Mouse (Mus musculus): ENCODE measurements around the gene Mylk. TPM values are rescaled to one million over a fixed set of nuclear protein-coding genes. Genes with fewer than 3 reads are reported as not detected.

Gene Mylk
- total RNA-seq, 2 experiments from 2014 or later: 14.5 to 14.9 TPM

DNA sequence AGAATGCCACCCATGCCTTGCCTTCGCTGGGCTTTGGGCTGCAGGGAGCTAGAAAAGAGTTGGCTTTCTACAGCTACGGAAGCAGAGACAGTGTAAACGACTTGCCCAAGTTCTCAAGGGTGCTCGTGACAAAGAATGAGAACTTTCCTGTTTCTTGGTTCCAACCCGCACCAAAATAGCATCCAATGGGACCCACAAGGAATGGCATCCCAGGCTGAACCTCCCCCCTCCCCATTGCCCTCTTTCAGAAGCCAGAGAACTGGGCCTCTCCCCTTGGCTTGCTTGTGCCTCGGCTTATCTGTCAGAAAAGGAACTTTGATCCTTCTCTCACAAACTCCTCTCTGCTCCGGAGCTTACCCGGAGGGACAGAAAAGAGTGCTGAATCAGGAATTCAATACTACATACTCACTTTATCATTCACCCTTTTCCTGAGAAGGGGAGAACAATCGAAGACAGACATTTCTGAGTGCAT is 191.4 kb downstream of the Mylk start:
- intact Hi-C loops (cut with DNase I): no loop called here
- TF ChIP-seq CTCF (IDR thresholded peaks at IDR 0.05): no peak

GRCm38 (mm10) chr16:34937611-34938010 is 192.6 kb downstream of the Mylk start:
- Histone ChIP-seq H3K4me3 (no peak overlapping the region), H3K27ac (no peak overlapping the region)
- TF ChIP-seq CTCF (IDR thresholded peaks at IDR 0.05): no peak
- intact Hi-C loops (cut with DNase I): no loop called here
- no peak for DNase-seq (ENCODE audit: extremely low spot score in 1 of 2, low spot score in 2 of 2)

More for the DNA sequence above, 191.4 kb downstream of the Mylk start:
- no peak for DNase-seq (ENCODE audit: extremely low spot score in 1 of 2, low spot score in 2 of 2)
- Histone ChIP-seq H3K4me3 (no peak overlapping the region), H3K27ac (no peak overlapping the region)

DNA sequence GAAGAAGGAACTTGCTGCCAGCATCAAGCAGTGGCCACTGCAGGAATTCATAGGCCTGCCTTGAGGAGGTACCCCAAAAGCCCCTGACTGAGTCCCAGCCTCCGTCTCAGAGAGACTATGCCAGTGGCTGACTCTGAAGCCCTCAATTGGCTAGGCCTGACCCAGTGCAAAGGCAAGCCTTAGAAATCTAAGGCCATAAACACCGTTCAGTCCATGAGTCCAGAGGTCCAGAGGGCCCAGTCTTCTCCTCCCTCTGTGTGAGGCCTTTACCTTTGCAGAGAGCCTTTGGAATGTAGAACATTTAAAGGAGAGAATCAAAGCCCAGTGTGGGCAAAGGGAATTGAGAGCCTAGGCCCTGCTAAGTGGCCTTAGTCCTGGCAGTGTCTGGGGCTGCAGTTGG is 193.2 kb downstream of the Mylk start:
- intact Hi-C loops (cut with DNase I): no loop called here
- no peak overlapping the region for H3K4me3 ChIP-seq
- TF ChIP-seq CTCF (IDR thresholded peaks at IDR 0.05): no peak

DNA sequence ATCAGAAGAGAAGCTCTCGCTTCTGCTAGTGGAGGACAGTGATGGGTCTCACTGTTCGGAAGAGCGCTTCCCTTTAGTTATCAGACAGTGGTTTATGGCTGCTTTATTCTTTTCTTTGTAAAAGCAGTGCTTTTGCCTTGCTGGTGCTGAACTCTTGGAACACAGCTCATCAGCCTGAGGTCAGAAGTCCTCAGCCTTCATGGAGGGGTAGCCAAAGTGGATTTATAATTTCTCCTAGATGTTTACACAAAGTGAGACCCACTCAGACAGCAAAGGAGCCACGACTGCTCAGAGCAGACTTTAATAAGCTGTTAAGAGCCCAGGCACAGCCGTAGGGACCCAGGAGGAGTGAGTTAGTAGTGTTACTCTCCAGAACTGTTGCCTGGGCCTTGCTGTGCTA is 194.9 kb downstream of the Mylk start:
- intact Hi-C loops (cut with DNase I): no loop called here
- H3K27ac ChIP-seq: no peak overlapping the region
- no peak overlapping the region for H3K4me3 ChIP-seq
- no peak for TF ChIP-seq CTCF (IDR thresholded peaks at IDR 0.05)
- DNase-seq (ENCODE audit: extremely low spot score in 1 of 2, low spot score in 2 of 2): no peak

More for the DNA sequence above, 193.2 kb downstream of the Mylk start:
- no peak overlapping the region for H3K27ac ChIP-seq
- no peak for DNase-seq (ENCODE audit: extremely low spot score in 1 of 2, low spot score in 2 of 2)

GRCm38 (mm10) chr16:34940363-34940762 is 195.4 kb downstream of the Mylk start:
- intact Hi-C loops (cut with DNase I): no loop called here
- TF ChIP-seq CTCF (IDR thresholded peaks at IDR 0.05): no peak
- Histone ChIP-seq H3K27ac (no peak overlapping the region), H3K4me3 (no peak overlapping the region)
- no peak for DNase-seq (ENCODE audit: extremely low spot score in 1 of 2, low spot score in 2 of 2)

GRCm38 (mm10) chr16:34941915-34942314 is 196.9 kb downstream of the Mylk start:
- no peak for DNase-seq (ENCODE audit: extremely low spot score in 1 of 2, low spot score in 2 of 2)
- intact Hi-C loops (cut with DNase I): no loop called here
- no peak for TF ChIP-seq CTCF (IDR thresholded peaks at IDR 0.05)
- Histone ChIP-seq H3K27ac (no peak overlapping the region), H3K4me3 (no peak overlapping the region)

DNA sequence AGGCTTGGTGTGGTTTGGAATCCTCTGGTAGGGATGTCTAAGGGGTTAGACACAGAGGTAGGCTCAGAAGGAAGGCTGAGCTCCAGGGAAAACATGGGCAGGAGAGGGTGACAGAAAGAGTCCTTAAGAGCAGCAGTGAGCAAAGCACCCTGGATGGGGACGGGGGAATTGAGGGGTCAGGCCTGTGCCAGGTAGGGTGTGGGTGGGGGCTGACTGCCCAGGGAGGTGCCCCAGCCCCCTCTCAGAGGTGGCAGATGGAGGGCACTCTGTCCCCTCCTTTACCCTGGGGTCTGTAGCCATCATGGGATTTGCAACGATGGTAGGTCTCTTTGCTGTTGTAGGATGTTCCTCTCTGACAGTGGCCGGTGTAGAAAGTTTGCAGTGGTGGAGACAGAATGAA is 201.3 kb downstream of the Mylk start:
- intact Hi-C loops (cut with DNase I): no loop called here
- TF ChIP-seq CTCF (IDR thresholded peaks at IDR 0.05): no peak
- no peak for DNase-seq (ENCODE audit: extremely low spot score in 1 of 2, low spot score in 2 of 2)
- Histone ChIP-seq H3K27ac (no peak overlapping the region), H3K4me3 (no peak overlapping the region)

- Histone ChIP-seq H3K4me3 (no peak overlapping the region), H3K27ac (no peak overlapping the region)
- DNase-seq (ENCODE audit: extremely low spot score in 1 of 2, low spot score in 2 of 2): no peak
- TF ChIP-seq CTCF (IDR thresholded peaks at IDR 0.05): no peak
- intact Hi-C loops (cut with DNase I): no loop called here
Observed at GRCm38 (mm10) chr16:34950935-34951334, 205.9 kb downstream of the Mylk start.

GRCm38 (mm10) chr16:34952254-34952653 is 207.2 kb downstream of the Mylk start:
- Histone ChIP-seq H3K4me3 (no peak overlapping the region), H3K27ac (no peak overlapping the region)
- intact Hi-C loops (cut with DNase I): no loop called here
- no peak for DNase-seq (ENCODE audit: extremely low spot score in 1 of 2, low spot score in 2 of 2)
- TF ChIP-seq CTCF (IDR thresholded peaks at IDR 0.05): no peak

DNA sequence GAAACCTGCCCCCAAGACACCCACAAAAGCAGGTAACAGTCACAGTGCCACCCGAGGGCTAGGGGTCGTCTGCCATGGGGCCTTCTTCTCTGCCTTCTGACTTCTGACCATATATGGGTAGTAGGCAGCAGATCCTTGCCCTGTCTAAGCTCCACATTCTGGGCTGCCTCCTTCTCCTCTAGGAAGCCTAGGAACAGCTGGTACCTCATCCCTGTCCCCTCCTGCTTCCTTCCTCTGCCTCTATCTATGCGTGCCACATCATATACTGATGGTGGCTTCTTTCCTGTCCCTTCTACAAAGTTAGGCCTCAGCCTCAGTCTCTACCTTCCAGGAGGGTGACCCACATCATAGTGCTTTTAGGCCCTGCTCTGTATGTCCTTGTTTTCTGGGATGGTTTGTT is 207.8 kb downstream of the Mylk start:
- Histone ChIP-seq H3K4me3 (no peak overlapping the region), H3K27ac (no peak overlapping the region)
- DNase-seq (ENCODE audit: extremely low spot score in 1 of 2, low spot score in 2 of 2): no peak
- intact Hi-C loops (cut with DNase I): no loop called here
- TF ChIP-seq CTCF (IDR thresholded peaks at IDR 0.05): no peak

GRCm38 (mm10) chr16:34953501-34953900 is 208.5 kb downstream of the Mylk start:
- TF ChIP-seq CTCF (IDR thresholded peaks at IDR 0.05): no peak
- intact Hi-C loops (cut with DNase I): no loop called here
- DNase-seq (ENCODE audit: extremely low spot score in 1 of 2, low spot score in 2 of 2): no peak
- Histone ChIP-seq H3K4me3 (no peak overlapping the region), H3K27ac (no peak overlapping the region)

GRCm38 (mm10) chr16:34957487-34958230 is 212.6 kb downstream of the Mylk start:
- intact Hi-C loops (cut with DNase I): no loop called here
- peak; percentile 19 for TF ChIP-seq CTCF (IDR thresholded peaks at IDR 0.05)
- DNase-seq (ENCODE audit: extremely low spot score in 1 of 2, low spot score in 2 of 2): no peak

DNA sequence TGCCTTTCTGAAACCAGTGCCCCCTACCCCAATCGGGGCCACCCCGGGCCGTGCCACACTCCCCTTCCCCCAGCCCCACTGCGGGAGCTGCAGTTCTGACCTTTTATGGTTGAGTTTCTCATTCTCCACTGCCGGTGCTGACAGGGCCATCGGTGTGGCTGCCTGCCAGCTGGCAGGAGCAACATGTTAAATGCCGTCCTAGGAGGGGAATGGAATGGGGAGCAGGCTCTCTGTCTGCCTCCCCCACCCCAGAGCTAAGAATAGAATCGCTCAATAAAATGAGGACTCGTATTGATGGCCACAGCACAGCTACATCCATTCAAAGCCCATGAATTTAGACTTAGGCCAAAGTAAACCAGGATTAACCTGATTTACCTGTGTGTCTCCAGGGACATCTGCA is 213.7 kb downstream of the Mylk start:
- no peak overlapping the region for H3K27ac ChIP-seq
- DNase-seq (ENCODE audit: extremely low spot score in 1 of 2, low spot score in 2 of 2): no peak
- intact Hi-C loops (cut with DNase I): no loop called here
- H3K4me3 ChIP-seq: no peak overlapping the region
- no peak for TF ChIP-seq CTCF (IDR thresholded peaks at IDR 0.05)

More at GRCm38 (mm10) chr16:34957487-34958230, 212.6 kb downstream of the Mylk start:
- Histone ChIP-seq H3K27ac (no peak overlapping the region), H3K4me3 (no peak overlapping the region)

Data from left cerebral cortex, adult 2 months (tissue).